Mouse (Mus musculus): ENCODE results near the gene Crip1. TPM values are rescaled to one million over a fixed set of nuclear protein-coding genes. Genes with fewer than 3 reads are reported as not detected.
"Not testable (repeated sequence)": the region's sequence is repeated elsewhere in the genome, so short reads cannot be mapped to it uniquely, and the experiment has no call there.

The Crip1 gene
- polyA plus RNA-seq, 1 experiment from 2014 or later: 426 TPM

DNA sequence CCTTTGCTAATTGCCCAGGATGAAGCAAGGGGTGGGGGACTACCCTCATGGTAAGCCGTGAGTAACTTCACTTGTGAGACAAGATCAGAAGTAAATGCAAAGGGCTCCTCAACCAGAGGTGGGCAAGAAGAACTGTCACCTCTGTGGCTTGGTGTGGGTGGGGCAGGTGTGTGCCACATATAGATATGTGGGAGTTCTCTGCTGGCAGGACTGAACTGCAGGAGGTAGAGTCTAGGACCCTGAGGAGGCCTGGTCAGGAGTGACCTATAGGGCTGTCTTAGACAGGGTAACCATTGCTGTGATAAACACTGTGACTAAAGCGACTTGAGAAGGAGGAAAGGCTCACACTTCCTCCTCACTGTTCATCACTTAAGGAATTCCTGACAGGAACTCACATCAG lies 47.3 kb downstream of the Crip1 start:
- no peak overlapping the region for H3K4me3 ChIP-seq (replicated peaks)
- H3K27me3 ChIP-seq (replicated peaks): 0 out of 2 replicates have a peak, but pooled peaks cover 3% of the 10 kb centered on the region
- no peak overlapping the region for H3K27ac ChIP-seq
- 50% methylated on average over 2 of the region's 2 CpGs for WGBS
- H3K9me3 ChIP-seq: no peaks in the 10 kb centered on the region
- H3K4me1 ChIP-seq (replicated peaks): no peaks in the 10 kb centered on the region
- ATAC-seq: no peak
- H3K4me2 ChIP-seq (replicated peaks): no peak overlapping the region
- H3K36me3 ChIP-seq: 0 out of 2 replicates have a peak, but pooled peaks cover 1% of the 10 kb centered on the region
- H3K9ac ChIP-seq: no peak overlapping the region

DNA sequence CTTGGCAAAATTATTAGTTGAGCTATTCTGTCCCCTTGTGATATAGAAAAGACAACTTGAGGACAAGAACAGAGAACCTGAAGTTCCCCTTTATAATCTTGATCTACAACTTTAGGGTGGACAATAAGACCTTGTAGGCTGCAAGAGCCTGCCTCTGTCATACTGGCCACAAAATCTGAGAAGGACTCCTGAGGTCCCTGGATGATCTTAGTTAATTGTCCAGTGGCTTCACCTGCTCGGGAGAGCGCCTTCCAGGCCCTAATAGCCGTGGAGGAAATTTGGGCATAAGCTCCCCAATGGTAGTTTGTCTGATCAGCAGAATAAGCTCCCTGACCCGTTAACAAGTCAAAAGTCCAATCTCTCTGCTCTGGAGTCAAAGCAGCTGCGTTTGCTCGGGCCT lies 53.0 kb downstream of the Crip1 start:
- H3K36me3 ChIP-seq; H3K27me3 ChIP-seq (replicated peaks); H3K9ac ChIP-seq; H3K9me3 ChIP-seq; H3K27ac ChIP-seq; H3K4me1 ChIP-seq (replicated peaks); ATAC-seq; H3K4me3 ChIP-seq (replicated peaks); H3K4me2 ChIP-seq (replicated peaks): not testable (repeated sequence)
- WGBS: 95% methylated on average over 3 of the region's 6 CpGs

DNA sequence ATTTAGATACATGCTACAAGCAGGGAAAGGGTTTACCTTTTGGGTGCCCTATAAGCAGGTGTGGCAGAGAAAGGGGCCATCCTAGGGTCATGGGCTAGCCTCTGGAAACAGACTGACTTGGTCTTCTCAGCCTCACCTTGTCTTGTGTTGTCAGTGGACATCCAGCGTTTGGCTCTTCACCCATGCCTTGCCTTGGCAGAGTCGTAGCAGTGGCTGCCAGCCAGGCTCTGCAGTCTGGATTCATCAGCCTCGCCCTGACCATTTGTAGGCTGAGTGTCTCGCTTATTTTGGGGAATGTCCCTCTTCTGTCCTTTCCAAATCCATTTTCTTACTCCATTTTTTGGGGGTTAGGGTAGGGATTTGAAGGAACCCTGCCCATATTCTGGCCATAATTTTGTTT lies 55.2 kb downstream of the Crip1 start:
- Histone ChIP-seq H3K9me3 (no peaks in the 10 kb centered on the region), H3K4me1 (replicated peaks) (no peaks in the 10 kb centered on the region), H3K27me3 (replicated peaks) (no peaks in the 10 kb centered on the region), H3K4me3 (replicated peaks) (no peak overlapping the region), H3K4me2 (replicated peaks) (no peak overlapping the region), H3K27ac (no peak overlapping the region), H3K9ac (no peak overlapping the region), H3K36me3 (no peaks in the 10 kb centered on the region)
- ATAC-seq: no peak
- whole genome bisulfite sequencing: 91% methylated on average over 4 of the region's 4 CpGs

DNA sequence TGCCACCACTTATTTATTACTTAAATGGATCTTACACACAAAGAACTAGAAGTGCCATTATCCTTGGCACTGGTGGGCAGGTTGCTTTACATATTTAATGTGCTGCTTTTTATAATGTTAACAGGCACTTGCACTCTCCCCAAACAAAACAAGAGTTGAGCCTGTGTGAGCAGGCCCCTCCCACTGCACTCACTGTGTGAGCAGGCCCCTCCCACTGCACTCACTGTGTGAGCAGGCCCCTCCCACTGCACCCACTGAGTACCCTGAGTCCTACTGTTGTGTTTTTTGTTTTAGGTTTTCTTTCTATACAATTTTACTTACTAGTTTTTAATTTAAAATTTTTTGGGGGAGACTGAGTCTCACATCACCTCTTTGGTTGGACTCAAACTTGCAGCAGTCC lies 55.9 kb downstream of the Crip1 start:
- ATAC-seq: no peak
- Histone ChIP-seq H3K4me2 (replicated peaks) (no peak overlapping the region), H3K4me3 (replicated peaks) (no peak overlapping the region), H3K27me3 (replicated peaks) (no peaks in the 10 kb centered on the region), H3K4me1 (replicated peaks) (no peaks in the 10 kb centered on the region), H3K9me3 (no peaks in the 10 kb centered on the region), H3K27ac (no peak overlapping the region), H3K9ac (no peak overlapping the region), H3K36me3 (no peaks in the 10 kb centered on the region)

Other genes with a start within 250 kb of the Crip1 start
- 3.7 and 4.1 TPM in 2 replicates for gene Jag2, start 216.5 kb upstream of the Crip1 start, polyA plus RNA-seq (2015; fragmentation: Nextera tagmentation; extraction: Ambion mirVana)
- gene Nudt14, start 204.2 kb upstream of the Crip1 start, polyA plus RNA-seq (2015; fragmentation: Nextera tagmentation; extraction: Ambion mirVana): 91.3 and 94.7 TPM in 2 replicates
- gene Btbd6, start 169.8 kb upstream of the Crip1 start, polyA plus RNA-seq (2015; fragmentation: Nextera tagmentation; extraction: Ambion mirVana): 19.5 and 22.4 TPM in 2 replicates
- 45.8 and 49.8 TPM in 2 replicates for gene Brf1, start 145.6 kb upstream of the Crip1 start, polyA plus RNA-seq (2015; fragmentation: Nextera tagmentation; extraction: Ambion mirVana)
- gene Pacs2, start 131.8 kb upstream of the Crip1 start, polyA plus RNA-seq (2015; fragmentation: Nextera tagmentation; extraction: Ambion mirVana): 11.7 and 12.1 TPM in 2 replicates
- not detected in 2 replicates for gene Tex22, start 71.8 kb upstream of the Crip1 start, polyA plus RNA-seq (2015; fragmentation: Nextera tagmentation; extraction: Ambion mirVana)
- 11.3 and 11.5 TPM in 2 replicates for gene Mta1, start 48.0 kb upstream of the Crip1 start, polyA plus RNA-seq (2015; fragmentation: Nextera tagmentation; extraction: Ambion mirVana)
- 122 and 130 TPM in 2 replicates for gene Crip2, start 6.1 kb upstream of the Crip1 start, polyA plus RNA-seq (2015; fragmentation: Nextera tagmentation; extraction: Ambion mirVana)
- 25.3 and 25.5 TPM in 2 replicates for gene Tedc1, start 10.1 kb downstream of the Crip1 start, polyA plus RNA-seq (2015; fragmentation: Nextera tagmentation; extraction: Ambion mirVana)
- gene Tmem121, start 39.6 kb downstream of the Crip1 start, polyA plus RNA-seq (2015; fragmentation: Nextera tagmentation; extraction: Ambion mirVana): 6.7 and 7.5 TPM in 2 replicates

Measured in intestine, embryonic 15.5 days (tissue).